Mouse (Mus musculus) megakaryocyte, embryonic 14.5 days (primary cell): ENCODE results near the gene Hoxb3. TPM values are rescaled to one million over a fixed set of nuclear protein-coding genes. Genes with fewer than 3 reads are reported as not detected.

ENCODE experiments used
- H3K27me3 ChIP-seq: replicated peaks from 2 replicates; pipeline ENCODE3; 2012; ENCODE audit warnings: inconsistent platforms
- H3K36me3 ChIP-seq: replicated peaks from 2 replicates; pipeline ENCODE3; 2012; ENCODE audit warnings: low read length, inconsistent platforms, mixed read lengths
- H3K4me1 ChIP-seq: 2 replicates; pipeline ENCODE4 v1.6.1; 2012; ENCODE audit warnings: inconsistent platforms
- H3K4me3 ChIP-seq: replicated peaks from 2 replicates; pipeline ENCODE3; 2012; ENCODE audit warnings: moderate library complexity, mild to moderate bottlenecking, inconsistent platforms
- H3K9me3 ChIP-seq: 2 replicates; pipeline ENCODE4 v1.6.1; 2012; ENCODE audit warnings: inconsistent platforms
- FLI1 ChIP-seq: IDR thresholded peaks from 2 replicates; pipeline ENCODE4 v1.6.1; 2012; ENCODE audit warnings: low read length, inconsistent platforms, mixed read lengths
- GATA1 ChIP-seq: IDR thresholded peaks from 3 replicates; pipeline ENCODE4 v1.6.1; 2012; ENCODE audit warnings: mixed read lengths, low read length, inconsistent platforms, borderline replicate concordance
- polyA plus RNA-seq: library from polyadenylated mRNA; stranded (reverse); fragments of >175 nt; gene quantifications from 2 replicates; pipeline ENCODE4 v1.2.3, GENCODE M21; 2012; ENCODE audit warnings: low replicate concordance; ENCODE audit not compliant: insufficient read depth

The Hoxb3 gene
- polyA plus RNA-seq, 1 experiment: 0.21 TPM

- H3K9me3 ChIP-seq: no peaks in the 10 kb centered on the region
- H3K27me3 ChIP-seq: peaks cover 100% of the 10 kb centered on the region
- H3K4me3 ChIP-seq: no peak overlapping the region
- peaks cover 38% of the 10 kb centered on the region for H3K4me1 ChIP-seq
- TF ChIP-seq FLI1 (no peak), GATA1 (no peak)
- no peaks in the 10 kb centered on the region for H3K36me3 ChIP-seq
These were observed 34.5 kb upstream of the Hoxb3 start for GRCm38 (mm10) chr11:96288455-96289221.

- no peak for TF ChIP-seq GATA1
- TF ChIP-seq FLI1: no peak
- H3K27me3 ChIP-seq: peaks cover 100% of the 10 kb centered on the region
- no peaks in the 10 kb centered on the region for H3K36me3 ChIP-seq
- H3K4me1 ChIP-seq: peaks cover 38% of the 10 kb centered on the region
- H3K4me3 ChIP-seq: no peak overlapping the region
- H3K9me3 ChIP-seq: no peaks in the 10 kb centered on the region
These were observed 33.8 kb upstream of the Hoxb3 start for GRCm38 (mm10) chr11:96289293-96289692.

GRCm38 (mm10) chr11:96289837-96290236 is 33.3 kb upstream of the Hoxb3 start:
- H3K4me1 ChIP-seq: peaks cover 38% of the 10 kb centered on the region
- H3K27me3 ChIP-seq: peaks cover 100% of the 10 kb centered on the region
- no peak overlapping the region for H3K4me3 ChIP-seq
- H3K9me3 ChIP-seq: no peaks in the 10 kb centered on the region
- no peaks in the 10 kb centered on the region for H3K36me3 ChIP-seq
- TF ChIP-seq GATA1: no peak
- no peak for TF ChIP-seq FLI1

GRCm38 (mm10) chr11:96290705-96291355 is 32.3 kb upstream of the Hoxb3 start:
- TF ChIP-seq FLI1: no peak
- TF ChIP-seq GATA1: no peak
- Histone ChIP-seq H3K27me3 (peaks cover 99% of the 10 kb centered on the region), H3K36me3 (no peaks in the 10 kb centered on the region), H3K4me1 (peaks cover 34% of the 10 kb centered on the region), H3K4me3 (no peak overlapping the region), H3K9me3 (no peaks in the 10 kb centered on the region)

GRCm38 (mm10) chr11:96291681-96292564 is 31.2 kb upstream of the Hoxb3 start, which contains the start of gene Hoxb6:
Gene Hoxb6 (plus strand): TSS chr11:96292476.
- H3K4me1 ChIP-seq: peaks cover 23% of the 10 kb centered on the region
- H3K27me3 ChIP-seq: peaks cover 99% of the 10 kb centered on the region
- H3K36me3 ChIP-seq: no peaks in the 10 kb centered on the region
- no peak within 1 kb of the TSS for H3K4me3 ChIP-seq
- TF ChIP-seq GATA1: no peak
- no peaks in the 10 kb centered on the region for H3K9me3 ChIP-seq

GRCm38 (mm10) chr11:96292565-96293301 is 30.4 kb upstream of the Hoxb3 start:
- H3K4me1 ChIP-seq: peaks cover 21% of the 10 kb centered on the region
- H3K9me3 ChIP-seq: no peaks in the 10 kb centered on the region
- H3K27me3 ChIP-seq: peaks cover 99% of the 10 kb centered on the region
- TF ChIP-seq FLI1 (no peak), GATA1 (no peak)
- H3K4me3 ChIP-seq: no peak overlapping the region
- H3K36me3 ChIP-seq: no peaks in the 10 kb centered on the region

GRCm38 (mm10) chr11:96293302-96293921 is 29.7 kb upstream of the Hoxb3 start:
- H3K27me3 ChIP-seq: peaks cover 99% of the 10 kb centered on the region

GRCm38 (mm10) chr11:96294245-96295091 is 28.7 kb upstream of the Hoxb3 start:
- H3K4me1 ChIP-seq: peaks cover 28% of the 10 kb centered on the region
- H3K9me3 ChIP-seq: no peaks in the 10 kb centered on the region
- H3K36me3 ChIP-seq: no peaks in the 10 kb centered on the region
- no peak for TF ChIP-seq FLI1
- TF ChIP-seq GATA1: no peak
- H3K27me3 ChIP-seq: peaks cover 99% of the 10 kb centered on the region
- peak overlapping the region; percentile 62 for H3K4me3 ChIP-seq

More at GRCm38 (mm10) chr11:96293302-96293921, 29.7 kb upstream of the Hoxb3 start:
- no peak for TF ChIP-seq GATA1
- no peak for TF ChIP-seq FLI1
- no peaks in the 10 kb centered on the region for H3K9me3 ChIP-seq
- no peak overlapping the region for H3K4me3 ChIP-seq
- peaks cover 21% of the 10 kb centered on the region for H3K4me1 ChIP-seq
- no peaks in the 10 kb centered on the region for H3K36me3 ChIP-seq
